Mouse (Mus musculus) frontal cortex, adult 2 months (tissue): ENCODE results near the gene Snrnp70. TPM values are rescaled to one million over a fixed set of nuclear protein-coding genes. Genes with fewer than 3 reads are reported as not detected.
"Not testable (repeated sequence)": the region's sequence is repeated elsewhere in the genome, so short reads cannot be mapped to it uniquely, and the experiment has no call there.

Source experiments
- DNase-seq, 2 experiments: peaks; one replicate each; pipeline ENCODE4 v3.0.0; 2022; ENCODE audit warnings: low spot score in 1 of 2; ENCODE audit errors: extremely low spot score in 1 of 2
- polyA plus RNA-seq: library from polyadenylated mRNA; depleted of rRNA; stranded (reverse); fragments of >200 nt; gene quantifications from 2 replicates; pipeline ENCODE4 v1.2.3, GENCODE M21; 2012

Snrnp70 gene
- polyA plus RNA-seq, 1 experiment: 909 TPM

DNA sequence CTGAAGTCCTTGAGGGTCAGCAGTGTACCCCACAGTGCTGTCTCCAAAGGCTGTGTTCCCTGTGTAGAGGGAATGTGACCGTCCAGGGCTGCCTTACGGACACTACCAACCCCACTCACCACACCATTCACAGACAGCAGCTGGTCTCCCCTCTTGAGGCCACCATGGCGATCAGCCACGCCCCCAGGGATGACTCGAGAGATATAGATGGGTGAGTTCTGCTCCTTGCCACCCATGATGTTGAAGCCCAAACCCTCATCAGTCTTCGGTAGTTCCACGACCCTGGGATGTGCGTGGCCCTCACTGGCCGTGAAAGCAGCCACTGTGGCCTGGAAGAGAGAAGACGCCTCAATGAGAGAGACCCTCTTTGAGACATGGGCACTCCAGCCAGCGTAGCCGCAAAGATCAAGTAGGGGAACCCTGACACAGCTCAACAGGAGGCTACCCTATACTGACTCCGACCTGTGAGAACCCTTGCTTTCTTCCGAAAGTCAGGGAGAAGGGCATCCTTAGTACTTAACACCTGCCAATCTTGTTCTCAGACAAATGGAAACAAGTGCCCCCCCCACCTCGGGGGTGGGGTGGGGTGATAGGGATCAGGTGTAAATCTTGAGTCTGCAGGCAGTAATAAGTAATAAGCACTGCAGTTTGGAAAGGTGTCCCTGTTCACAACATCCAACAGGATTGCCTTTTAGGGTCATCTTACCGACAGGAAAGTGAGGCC lies 26.4 kb downstream of the Snrnp70 start:
- no peak for DNase-seq

DNA sequence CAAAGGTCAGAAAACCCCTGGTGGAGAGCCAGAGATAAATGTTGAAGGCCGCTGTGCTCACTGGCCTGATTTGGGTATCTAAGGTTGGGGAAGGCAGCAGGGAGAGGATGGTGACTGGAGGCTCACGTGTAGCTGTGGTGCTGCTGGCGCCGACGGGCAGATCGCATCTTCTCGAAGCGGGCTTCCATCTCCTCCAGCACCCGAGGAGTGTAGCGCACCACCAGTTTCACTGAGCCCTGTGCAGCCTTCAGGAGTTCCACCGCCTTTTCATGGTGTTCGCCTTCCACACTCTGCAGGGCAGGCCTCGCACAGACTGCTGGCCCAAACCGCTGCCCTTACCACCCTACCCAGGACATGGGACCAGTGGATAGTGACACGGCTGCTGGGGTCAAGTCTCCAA lies 27.4 kb downstream of the Snrnp70 start:
- no peak for DNase-seq

DNA sequence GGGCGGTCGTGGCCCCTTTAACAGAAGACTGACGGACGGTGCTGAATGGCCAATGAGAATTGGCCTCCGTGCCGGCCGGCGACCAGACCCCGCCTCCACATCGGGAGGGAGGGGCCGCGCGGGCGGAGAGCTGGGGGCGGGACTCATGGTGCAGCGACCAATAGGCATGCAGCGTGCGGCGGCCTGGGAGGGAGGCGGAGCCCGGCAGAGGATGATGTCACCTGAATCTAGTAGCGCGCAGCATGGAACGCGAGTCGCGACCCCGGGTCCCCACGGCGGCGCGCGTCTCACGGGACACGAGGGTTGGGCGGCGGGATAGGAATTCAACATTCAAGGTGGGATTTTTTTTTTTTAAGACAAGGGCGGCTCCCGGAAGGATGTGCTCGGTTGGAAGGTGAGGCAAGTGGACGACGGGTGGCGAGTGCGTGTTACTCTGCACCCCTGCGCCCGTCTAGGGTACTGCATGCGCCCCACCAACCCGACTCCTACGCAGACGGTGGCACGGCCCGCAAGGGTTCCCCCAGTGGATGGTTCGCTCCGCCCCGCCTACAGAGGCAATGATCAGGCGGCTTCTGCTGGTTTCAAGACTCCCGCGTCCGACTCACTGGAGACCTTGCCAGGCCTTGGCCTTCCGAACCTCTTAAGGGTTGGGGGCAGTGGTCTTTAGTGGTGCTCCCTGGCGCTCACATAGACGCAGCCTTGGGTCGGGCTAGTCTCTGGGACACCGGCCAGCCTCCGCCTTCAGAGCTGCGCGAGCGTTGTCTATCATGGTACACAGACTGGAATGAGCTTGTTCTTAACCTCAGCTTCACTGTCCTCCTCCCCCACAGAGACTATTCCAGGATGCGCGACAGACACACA lies 28.3 kb downstream of the Snrnp70 start:
- peak; percentile 97 to 99 for DNase-seq

DNA sequence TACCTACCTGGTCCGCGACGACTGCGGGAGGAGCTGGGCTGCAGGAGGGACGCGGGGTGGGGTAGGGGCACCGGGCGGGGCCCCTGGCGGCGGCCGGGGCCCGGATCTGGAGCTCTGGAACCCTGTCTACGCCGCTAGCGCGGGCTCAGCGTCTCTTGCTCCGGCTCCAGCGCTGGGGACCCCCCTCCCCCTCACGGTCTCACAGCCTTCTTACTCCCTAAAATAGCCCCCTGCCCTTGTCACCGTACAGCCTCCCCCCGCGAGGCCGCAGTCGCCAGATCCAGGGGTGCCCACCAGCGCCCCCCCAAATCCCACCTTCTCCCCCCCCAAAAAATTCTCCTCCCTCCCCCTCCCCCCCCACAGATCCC lies 28.9 kb downstream of the Snrnp70 start, which contains the start of gene Ppfia3:
Gene Ppfia3 (minus strand): TSS at position 368 of the 368 bp plus-strand sequence.
- DNase-seq: no peak

DNA sequence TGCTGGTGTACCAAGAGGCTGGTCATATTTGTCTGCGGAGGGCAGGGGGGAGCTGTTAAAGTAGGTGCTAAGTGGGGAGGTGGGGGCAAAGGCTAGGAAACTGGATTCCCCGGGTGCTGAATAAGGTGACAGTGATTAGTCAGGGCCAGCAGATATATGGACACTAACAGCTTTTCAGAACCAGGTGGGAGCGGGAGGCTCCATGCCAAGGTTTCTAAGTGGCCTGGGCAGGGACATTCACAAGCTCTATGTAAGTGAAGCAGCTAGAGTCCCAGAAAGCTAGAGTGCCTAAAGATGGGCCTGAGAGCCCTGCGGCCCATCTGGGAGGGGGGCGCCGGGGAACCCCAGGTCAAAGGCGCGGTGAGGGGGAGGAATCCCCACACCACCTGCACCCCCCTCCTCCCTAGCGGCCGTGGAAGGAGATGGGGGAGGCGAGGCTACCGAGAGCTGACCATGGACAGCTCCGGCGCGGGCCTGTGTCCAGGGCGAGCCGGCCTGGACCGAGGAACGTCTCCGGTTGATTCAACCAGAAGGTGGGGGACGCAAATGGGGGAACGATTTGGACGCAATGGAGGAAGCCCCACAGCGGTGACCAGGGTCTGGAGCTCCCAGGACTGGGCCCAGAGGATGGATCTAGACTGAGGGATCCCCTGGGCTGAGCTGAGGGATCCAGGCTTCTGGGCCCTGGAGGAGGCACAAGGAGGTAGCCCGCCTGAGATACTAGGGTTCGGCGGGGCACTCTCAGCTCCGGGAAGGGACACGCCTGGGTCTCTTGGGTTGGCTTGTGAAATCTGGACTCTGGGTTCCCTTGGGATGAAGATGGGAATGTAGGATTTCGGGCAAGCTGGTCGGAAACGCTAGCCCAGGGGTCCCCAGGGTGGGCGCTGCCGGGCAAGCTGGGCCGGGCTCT lies 29.5 kb downstream of the Snrnp70 start:
- DNase-seq: no peak

DNA sequence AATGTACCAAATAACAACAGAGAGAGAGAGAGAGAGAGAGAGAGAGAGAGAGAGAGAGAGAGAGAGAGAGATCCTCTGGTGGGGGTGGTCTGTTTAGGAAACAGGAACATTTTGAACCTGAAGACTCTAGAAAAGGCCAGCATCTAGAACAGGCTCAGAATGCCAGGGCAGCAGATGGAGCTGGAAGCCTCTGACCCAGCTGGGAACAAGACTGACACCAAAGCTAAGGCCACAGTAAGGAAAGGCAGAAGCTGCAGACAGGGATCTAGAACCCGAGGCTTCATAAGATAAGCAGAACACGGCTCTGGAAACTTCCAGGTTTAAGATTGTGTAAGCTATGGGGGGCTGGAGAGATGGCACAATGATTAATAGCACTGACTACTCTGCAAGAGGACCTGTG lies 31.6 kb downstream of the Snrnp70 start:
- DNase-seq: no peak

DNA sequence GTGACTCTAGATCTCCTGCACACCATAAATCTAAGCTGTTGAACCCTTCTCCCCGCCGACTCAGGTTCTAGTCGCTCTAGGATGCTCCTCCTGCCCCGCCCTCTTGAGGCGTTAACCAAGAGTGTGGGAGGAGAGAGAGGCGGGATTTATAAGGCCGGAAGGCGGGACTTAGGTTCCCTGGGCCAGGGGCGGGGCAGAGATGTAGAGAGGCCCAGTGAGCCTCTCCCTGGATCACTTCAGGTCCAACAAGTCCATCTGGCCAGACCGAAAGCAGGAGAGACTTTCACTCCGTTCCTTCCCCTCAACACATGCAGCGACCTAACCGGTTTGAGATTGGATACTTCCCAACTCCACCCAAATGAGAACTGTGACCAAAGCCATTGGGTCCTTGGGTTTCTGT lies 32.7 kb downstream of the Snrnp70 start:
- DNase-seq: peak in 1 of 2 experiments; percentile 51

DNA sequence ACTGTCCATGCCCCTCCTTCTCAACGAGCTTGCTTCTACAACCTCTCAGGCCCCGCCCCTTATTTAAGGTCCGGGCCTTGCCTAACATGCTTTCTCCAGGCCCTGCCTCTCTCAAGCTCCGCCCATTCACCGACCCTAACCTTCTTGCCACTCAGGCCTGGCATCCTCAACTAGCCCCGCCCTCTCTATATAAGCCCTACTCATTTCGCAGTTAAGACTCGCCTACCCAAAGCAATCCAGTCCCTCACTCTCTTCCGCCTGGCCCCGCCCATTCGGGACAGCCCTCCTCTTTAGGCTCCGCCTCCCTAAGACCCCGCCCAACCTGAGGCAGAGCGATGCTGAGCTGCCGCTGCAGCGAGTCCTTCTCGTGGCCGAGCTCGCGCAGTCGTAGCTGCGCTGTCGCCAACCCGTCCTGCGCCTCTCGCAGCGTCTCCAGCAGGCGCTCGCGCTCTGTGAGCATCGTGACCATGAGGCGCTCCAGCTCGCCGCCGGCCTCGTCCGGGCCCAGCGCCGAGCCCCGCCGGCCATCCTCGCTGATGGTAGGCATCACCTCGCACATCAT lies 34.2 kb downstream of the Snrnp70 start:
- peak in 1 of 2 experiments; percentile 85 for DNase-seq

DNA sequence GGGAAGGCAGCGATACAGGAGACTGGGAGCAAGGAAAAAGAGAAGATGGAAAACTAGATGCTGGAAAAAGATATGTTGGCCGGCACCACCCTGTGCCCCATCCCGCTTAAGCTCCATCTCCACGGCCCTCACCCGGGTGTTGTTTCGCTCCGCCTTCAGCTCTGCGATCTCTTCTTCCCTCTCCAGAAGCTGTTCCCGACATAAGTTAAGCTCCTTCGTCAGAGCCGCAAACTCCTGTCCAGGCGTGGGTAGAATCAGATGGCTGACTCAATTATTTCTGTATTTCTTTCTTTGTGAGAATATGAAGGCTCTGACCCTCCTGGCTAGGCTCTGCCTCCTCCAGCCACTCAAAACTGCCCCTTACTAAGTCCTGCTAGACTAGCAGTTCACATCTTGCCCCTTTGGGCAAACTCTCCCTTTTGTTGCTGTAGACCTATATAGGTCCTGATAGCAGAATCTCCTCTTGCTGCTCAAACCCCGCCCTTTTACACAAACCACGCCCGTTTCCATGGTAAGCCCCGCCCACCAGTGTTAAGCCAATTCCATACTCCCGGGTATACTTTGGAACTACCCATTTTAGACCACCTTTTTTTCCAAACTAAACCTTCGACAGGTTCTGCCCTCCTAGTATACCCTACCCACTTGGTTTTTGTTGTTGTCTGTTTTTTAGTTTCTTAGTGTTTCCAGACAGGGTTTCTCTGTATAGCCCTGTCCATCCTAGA lies 35.0 kb downstream of the Snrnp70 start:
- DNase-seq: peak in 1 of 2 experiments; percentile 55

DNA sequence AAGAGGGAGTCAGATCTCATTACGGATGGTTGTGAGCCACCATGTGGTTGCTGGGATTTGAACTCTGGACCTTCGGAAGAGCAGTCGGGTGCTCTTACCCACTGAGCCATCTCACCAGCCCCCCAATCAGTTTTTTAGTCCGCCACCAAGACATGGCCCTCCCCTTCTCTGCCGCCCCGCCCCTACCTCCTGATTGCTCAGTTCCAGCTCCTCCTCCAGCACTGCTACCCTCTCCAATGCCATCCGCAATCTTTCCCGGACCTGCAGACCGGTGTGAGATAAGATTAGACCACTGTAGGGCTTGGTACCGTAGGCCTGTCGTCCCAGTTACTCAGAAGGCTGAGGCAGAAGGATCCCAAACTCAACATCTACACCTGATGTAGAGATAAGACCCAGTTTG lies 36.5 kb downstream of the Snrnp70 start:
- not testable (repeated sequence) for DNase-seq

DNA sequence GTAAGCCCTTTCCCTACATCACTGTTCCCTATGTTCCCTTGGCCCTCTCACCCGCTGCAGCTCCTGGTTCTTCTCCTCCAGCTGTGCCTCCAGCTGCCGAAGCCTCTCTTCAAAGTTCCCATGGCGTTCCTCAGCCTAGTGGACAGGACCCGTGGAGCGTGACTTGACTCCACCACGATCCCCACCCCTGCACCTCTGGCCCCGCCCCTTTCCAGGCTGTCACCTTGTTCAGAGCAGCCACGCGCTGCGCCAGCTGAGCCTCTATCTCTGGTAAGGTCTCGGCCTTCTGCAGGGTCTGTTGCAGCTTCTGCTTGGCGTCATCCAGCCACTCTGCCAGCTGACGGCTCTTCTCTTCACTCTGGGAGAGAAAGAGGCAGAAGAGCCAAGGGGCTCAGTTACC lies 39.5 kb downstream of the Snrnp70 start:
- DNase-seq: no peak

DNA sequence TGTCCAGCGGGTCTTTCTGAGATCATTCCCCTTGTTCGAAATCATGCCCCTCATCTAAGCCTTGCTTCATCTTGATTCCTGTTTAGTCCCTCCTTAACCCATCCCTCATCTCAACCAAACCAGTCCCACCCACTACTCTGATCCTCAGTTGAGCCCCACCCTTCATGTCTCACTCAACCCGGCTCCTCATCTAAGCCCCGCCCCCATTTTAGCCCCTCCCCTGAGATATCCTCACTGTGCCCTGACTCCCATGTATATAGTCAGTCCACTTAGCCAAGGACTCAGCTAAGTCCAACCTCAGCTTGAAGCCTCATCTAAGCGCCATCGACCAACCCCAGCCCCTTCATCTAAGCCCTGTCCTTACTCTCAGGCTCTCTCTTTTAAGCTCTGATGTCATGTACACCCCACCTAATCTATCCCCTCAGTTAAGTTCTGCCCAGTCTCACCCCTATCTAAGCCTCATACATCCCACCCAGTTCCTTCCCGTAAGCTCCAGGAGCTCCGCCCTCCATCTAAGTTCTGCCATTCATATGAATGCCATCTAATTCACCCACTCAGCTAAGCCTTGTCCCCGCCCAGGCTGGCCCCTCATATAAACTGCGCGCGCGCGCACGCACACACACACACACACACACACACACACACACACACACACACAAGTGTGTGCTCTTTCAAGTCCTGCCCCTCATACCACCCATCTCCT lies 40.1 kb downstream of the Snrnp70 start:
- no peak for DNase-seq

DNA sequence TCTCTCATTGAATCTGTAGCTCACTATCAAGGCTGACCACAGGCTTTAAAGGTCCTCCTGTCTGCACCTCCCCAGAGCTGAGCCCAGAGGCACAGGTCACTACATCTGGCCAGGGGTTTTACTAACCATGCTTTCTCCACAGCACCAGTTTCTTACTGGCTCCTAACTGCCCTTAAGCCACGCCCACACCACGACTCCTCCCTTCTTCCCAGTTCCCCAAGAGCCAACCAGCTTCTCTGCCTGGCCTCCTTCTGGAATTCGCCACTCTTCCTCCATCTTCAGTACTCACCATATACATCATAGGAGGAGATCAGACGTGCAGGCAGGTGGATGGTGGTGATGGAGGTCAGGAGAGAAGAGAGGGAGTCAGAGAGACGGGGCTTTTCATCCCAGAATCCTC lies 42.5 kb downstream of the Snrnp70 start:
- DNase-seq: no peak

DNA sequence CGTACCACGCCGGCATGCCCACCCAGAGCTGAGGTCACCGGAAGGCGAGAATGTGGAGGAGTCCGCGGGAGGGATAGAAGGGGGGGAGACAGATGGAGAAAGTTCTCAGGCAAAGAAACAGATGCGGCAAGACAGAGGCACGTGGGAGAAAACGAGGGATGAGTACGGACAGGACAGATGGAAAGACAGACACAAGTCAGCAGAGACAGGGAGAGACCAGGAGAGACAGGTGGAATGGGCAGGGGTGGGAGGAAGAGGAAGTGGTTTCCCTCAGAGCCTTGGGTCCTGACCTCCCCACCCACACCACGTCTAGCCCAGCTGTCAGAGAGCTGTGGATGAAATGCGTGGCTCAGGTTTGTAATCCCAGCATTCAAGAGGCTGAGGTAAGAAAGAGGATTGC lies 48.6 kb downstream of the Snrnp70 start:
- no peak for DNase-seq

DNA sequence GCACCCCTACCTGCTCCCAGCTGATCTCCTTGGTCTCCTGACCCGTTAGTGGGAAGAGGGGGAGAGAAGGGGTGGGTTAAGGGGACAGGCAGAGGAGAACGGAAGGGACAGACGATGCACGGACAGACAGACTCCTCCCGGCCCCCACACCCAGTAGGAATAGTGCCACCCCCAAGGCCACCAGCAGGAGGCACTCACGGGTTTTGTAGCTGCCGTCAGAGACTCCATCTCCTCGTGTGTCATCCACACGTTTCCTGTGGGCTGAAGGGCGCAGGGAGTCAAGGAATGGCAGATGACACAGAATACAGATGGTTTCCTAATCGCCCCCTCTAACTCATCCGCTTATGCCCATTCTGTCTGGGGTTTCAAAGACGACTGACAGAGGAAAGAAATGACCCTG lies 52.0 kb downstream of the Snrnp70 start:
- no peak for DNase-seq

DNA sequence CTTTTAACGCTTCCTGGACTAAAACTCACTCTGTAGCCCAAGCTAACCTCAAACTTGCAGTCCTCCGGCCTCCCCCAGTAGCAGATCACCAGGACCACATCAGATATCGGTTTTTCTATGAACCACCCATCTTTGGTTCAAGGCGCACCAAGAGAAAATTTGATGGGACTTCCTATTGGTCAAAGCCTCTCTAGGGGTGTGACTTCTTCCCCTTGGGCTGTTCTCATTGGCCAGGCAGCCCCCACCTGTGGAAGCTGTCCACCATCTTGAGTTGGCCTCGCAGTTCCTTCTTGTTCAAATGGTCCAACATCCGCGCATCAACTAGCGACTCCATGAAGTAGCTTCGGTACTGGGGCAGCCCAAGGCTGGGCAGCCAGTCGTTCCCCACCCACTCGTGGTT lies 53.5 kb downstream of the Snrnp70 start:
- no peak for DNase-seq

DNA sequence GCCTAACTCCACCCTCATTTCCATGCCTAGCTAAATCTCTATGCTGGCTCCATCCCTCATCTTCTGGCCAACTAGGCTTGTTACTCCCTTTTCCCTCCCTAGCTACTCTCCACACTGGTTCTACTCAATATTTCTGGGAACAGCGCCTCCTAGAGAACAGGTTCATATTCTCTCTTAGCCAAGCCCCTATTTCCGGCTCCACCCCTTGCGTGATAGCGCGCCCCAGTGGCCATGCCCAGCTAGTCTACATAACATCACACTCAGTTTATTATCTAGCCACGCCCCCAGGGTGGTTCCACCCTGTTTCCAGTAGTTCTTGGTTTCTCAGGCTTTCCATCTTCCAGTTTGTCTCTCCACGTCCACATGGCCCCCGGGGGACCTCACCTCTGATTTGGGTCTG lies 54.2 kb downstream of the Snrnp70 start:
- peak; percentile 80 to 94 for DNase-seq

DNA sequence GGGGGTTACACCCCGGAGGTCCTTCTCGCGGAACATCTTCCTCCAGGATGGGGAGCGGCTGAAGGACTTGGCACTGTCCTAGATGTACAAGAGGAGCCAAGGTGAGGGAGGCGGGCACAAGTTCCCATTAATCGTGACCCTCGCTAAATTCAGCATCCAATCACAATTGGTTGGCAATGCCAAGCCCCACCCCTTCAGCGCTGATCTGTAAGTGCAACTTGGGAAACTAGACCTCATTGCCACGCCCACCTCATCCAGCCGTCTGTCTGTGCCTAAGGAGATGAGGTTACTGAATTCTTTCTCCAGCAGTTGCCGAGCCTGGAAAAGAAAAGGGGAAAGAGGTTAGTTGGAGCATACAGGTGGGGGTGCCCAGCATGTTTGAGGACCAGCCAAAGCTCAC lies 54.9 kb downstream of the Snrnp70 start:
- DNase-seq: no peak

DNA sequence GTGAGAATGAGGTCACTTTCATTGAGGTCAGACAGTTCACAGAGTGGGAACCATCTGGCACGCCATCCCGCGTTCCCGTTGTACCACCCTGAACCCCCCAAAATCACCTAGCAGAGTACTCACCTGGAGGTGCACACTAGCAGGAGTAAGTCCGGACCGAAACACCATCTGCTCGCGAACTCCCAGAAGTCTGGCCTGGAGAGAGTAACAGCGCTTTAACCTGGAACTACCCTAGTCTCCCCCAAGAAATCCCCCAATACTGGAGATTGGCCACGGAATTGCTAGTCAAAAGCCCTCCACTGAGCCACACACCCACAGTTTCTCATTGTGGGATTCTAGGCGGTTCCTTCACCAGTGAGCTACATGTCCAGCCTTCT lies 55.5 kb downstream of the Snrnp70 start:
- no peak for DNase-seq
